Mouse (Mus musculus) myocyte (in vitro differentiated cells): ENCODE measurements at regions not wholly inside any gene's neighbourhood (a gene's known extent, or its start where the extent isn't known, plus 50 kb on each side); places are given as distances from the start of the nearest gene placed in this dataset.

Experiments used
- E2F4 ChIP-seq: IDR thresholded peaks from one replicate; pipeline ENCODE4 v1.6.1; 2011; ENCODE audit warnings: mild to moderate bottlenecking, control low read depth, moderate library complexity; ENCODE audit not compliant: insufficient read depth
- MYOG ChIP-seq, 3 experiments: IDR thresholded peaks; one replicate each; pipeline ENCODE4 v1.6.1; 2011; ENCODE audit warnings: control low read depth in 2 of 3, low read depth in 2 of 3, mild to moderate bottlenecking in 2 of 3; ENCODE audit not compliant: insufficient read length in 2 of 3, control insufficient read depth in 1 of 3, insufficient read depth in 1 of 3
- POLR2A ChIP-seq: IDR thresholded peaks from one replicate; pipeline ENCODE4 v1.6.1; 2011; ENCODE audit warnings: low read depth, mild to moderate bottlenecking, control low read depth, moderate library complexity; ENCODE audit not compliant: insufficient read length
- TCF12 ChIP-seq: IDR thresholded peaks from one replicate; pipeline ENCODE4 v1.6.1; 2011; ENCODE audit warnings: mild to moderate bottlenecking, control low read depth; ENCODE audit not compliant: poor library complexity, insufficient read depth, severe bottlenecking

DNA sequence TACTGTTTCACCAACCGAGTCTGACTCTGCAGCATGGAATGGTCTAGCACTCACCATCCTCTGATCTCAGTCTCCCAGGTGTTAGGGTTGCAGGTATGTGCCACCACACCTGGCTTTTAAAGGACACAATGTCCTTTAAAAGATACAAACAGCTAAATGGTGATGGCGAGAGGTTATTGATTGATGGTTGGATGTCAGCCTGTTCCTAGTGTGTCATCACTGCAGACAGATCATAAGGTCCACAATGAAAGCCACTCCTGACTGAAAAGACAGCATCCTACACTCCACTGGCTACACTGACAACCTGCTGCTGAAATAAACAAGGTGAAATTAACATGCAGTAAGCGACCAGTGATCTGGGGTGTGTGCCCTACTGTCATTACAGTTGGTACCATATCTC lies 106.1 kb downstream of the Tmco5 start:
- TF ChIP-seq POLR2A (no peak), E2F4 (no peak), TCF12 (no peak), MYOG (IDR thresholded peaks at IDR 0.05; ENCODE audit: control insufficient read depth in 1 of 3, insufficient read depth in 1 of 3, insufficient read length in 2 of 3, low read depth in 2 of 3) (no peak)
